Mouse (Mus musculus) CH12.LX (cell line): ENCODE results near the gene Ror2. TPM values are rescaled to one million over a fixed set of nuclear protein-coding genes. Genes with fewer than 3 reads are reported as not detected.

ENCODE experiments used
- DNase-seq: peaks from one replicate; pipeline ENCODE4 v3.0.0-alpha.2; 2013; ENCODE audit errors: extremely low read depth
- H3K27ac ChIP-seq: 2 replicates; pipeline ENCODE4 v1.5.1; 2012; ENCODE audit warnings: low read depth, mild to moderate bottlenecking, control low read depth, moderate library complexity; ENCODE audit not compliant: insufficient read depth
- H3K27me3 ChIP-seq: replicated peaks from 2 replicates; pipeline ENCODE3; 2012; ENCODE audit warnings: inconsistent platforms
- H3K36me3 ChIP-seq, 2 experiments: replicated peaks in 1 of 2; 2 replicates each; pipeline versions ENCODE3 to v1.6.1; 2012; ENCODE audit warnings: inconsistent platforms in 1 of 2, low read length in 1 of 2, mild to moderate bottlenecking in 1 of 2, mixed read lengths in 1 of 2, moderate library complexity in 1 of 2; ENCODE audit not compliant: control insufficient read depth in 1 of 2, insufficient read depth in 1 of 2
- H3K4me1 ChIP-seq, 2 experiments: 2 replicates each; pipeline ENCODE4 v1.6.1; 2012; ENCODE audit warnings: inconsistent platforms in 1 of 2, moderate library complexity in 1 of 2; ENCODE audit not compliant: insufficient read depth in 2 of 2, control insufficient read depth in 1 of 2
- H3K4me2 ChIP-seq: 2 replicates; pipeline ENCODE4 v1.6.1; 2012; ENCODE audit warnings: low read depth, mild to moderate bottlenecking, control low read depth; ENCODE audit not compliant: poor library complexity, insufficient read depth, severe bottlenecking
- H3K4me3 ChIP-seq, 3 experiments: fragments of 150-350 bp in 1 of 3; sonication (generic) in 1 of 3; replicated peaks in 1 of 3; 2 replicates each; pipeline versions ENCODE3 to v1.5.1; 2011 to 2012; ENCODE audit warnings: low read depth in 2 of 3, low read length in 2 of 3, mild to moderate bottlenecking in 2 of 3, moderate library complexity in 2 of 3, control low read depth in 1 of 3, improper control_type of control experiment in 1 of 3, inconsistent platforms in 1 of 3, mixed read lengths in 1 of 3; ENCODE audit not compliant: poor library complexity in 1 of 3
- H3K79me2 ChIP-seq: replicated peaks from 2 replicates; pipeline ENCODE4 v1.6.1; 2012; ENCODE audit warnings: mild to moderate bottlenecking, moderate library complexity; ENCODE audit not compliant: control insufficient read depth, poor library complexity, insufficient read depth, severe bottlenecking; ENCODE audit errors: extremely low read depth
- H3K9ac ChIP-seq: 2 replicates; pipeline ENCODE4 v1.6.1; 2012; ENCODE audit warnings: low read depth, mild to moderate bottlenecking, control low read depth, moderate library complexity; ENCODE audit not compliant: insufficient read depth
- H3K9me3 ChIP-seq: replicated peaks from 2 replicates; pipeline ENCODE3; 2012; ENCODE audit warnings: low read length, inconsistent platforms, mixed read lengths
- CHD2 ChIP-seq: IDR thresholded peaks from 2 replicates; pipeline ENCODE4 v1.6.1; 2011; ENCODE audit warnings: low read length, improper control_type of control experiment
- E2F4 ChIP-seq: IDR thresholded peaks from 2 replicates; pipeline ENCODE4 v1.6.1; 2011; ENCODE audit warnings: low read depth, low read length, improper control_type of control experiment; ENCODE audit not compliant: insufficient replicate concordance
- EP300 ChIP-seq: IDR thresholded peaks from 2 replicates; pipeline ENCODE4 v1.6.1; 2011; ENCODE audit warnings: low read length, improper control_type of control experiment
- ETS1 ChIP-seq: conservative IDR thresholded peaks from 2 replicates; pipeline ENCODE4 v1.6.1; 2012; ENCODE audit warnings: low read depth, mild to moderate bottlenecking, inconsistent platforms, low read length, improper control_type of control experiment, moderate library complexity
- GABPA ChIP-seq: IDR thresholded peaks from 2 replicates; pipeline ENCODE4 v1.6.1; 2012; ENCODE audit warnings: low read depth, low read length, improper control_type of control experiment, inconsistent platforms; ENCODE audit not compliant: insufficient replicate concordance
- KAT2A ChIP-seq: IDR thresholded peaks from 2 replicates; pipeline ENCODE4 v1.6.1; 2012; ENCODE audit warnings: low read length, improper control_type of control experiment, inconsistent platforms; ENCODE audit not compliant: insufficient replicate concordance
- MAZ ChIP-seq: IDR thresholded peaks from 2 replicates; pipeline ENCODE4 v1.6.1; 2012; ENCODE audit warnings: low read depth, mild to moderate bottlenecking, inconsistent platforms, low read length, improper control_type of control experiment, moderate library complexity
- NELFE ChIP-seq: IDR thresholded peaks from 2 replicates; pipeline ENCODE4 v1.6.1; 2011; ENCODE audit warnings: low read depth, low read length, improper control_type of control experiment
- NRF1 ChIP-seq: IDR thresholded peaks from 2 replicates; pipeline ENCODE4 v1.6.1; 2014; ENCODE audit warnings: low read depth, mild to moderate bottlenecking, inconsistent platforms, low read length, improper control_type of control experiment, moderate library complexity
- RAD21 ChIP-seq: IDR thresholded peaks from 2 replicates; pipeline ENCODE4 v1.6.1; 2011; ENCODE audit warnings: low read depth, mild to moderate bottlenecking, low read length, improper control_type of control experiment, moderate library complexity
- RCOR1 ChIP-seq: conservative IDR thresholded peaks from 2 replicates; pipeline ENCODE4 v1.6.1; 2012; ENCODE audit warnings: low read depth, mild to moderate bottlenecking, inconsistent platforms, low read length, improper control_type of control experiment
- SMC3 ChIP-seq: IDR thresholded peaks from 2 replicates; pipeline ENCODE4 v1.6.1; 2011; ENCODE audit warnings: low read depth, low read length, improper control_type of control experiment
- TCF12 ChIP-seq: IDR thresholded peaks from 2 replicates; pipeline ENCODE4 v1.6.1; 2014; ENCODE audit warnings: low read depth, mild to moderate bottlenecking, inconsistent platforms, low read length, improper control_type of control experiment
- USF1 ChIP-seq: IDR thresholded peaks from 2 replicates; pipeline ENCODE4 v1.6.1; 2014; ENCODE audit warnings: low read depth, mild to moderate bottlenecking, inconsistent platforms, low read length, improper control_type of control experiment
- ZC3H11A ChIP-seq: IDR thresholded peaks from 2 replicates; pipeline ENCODE4 v1.6.1; 2012; ENCODE audit warnings: low read depth, mild to moderate bottlenecking, inconsistent platforms, low read length, improper control_type of control experiment
- ZKSCAN1 ChIP-seq: IDR thresholded peaks from 2 replicates; pipeline ENCODE4 v1.6.1; 2012; ENCODE audit warnings: low read depth, inconsistent platforms, low read length, improper control_type of control experiment, borderline replicate concordance
- ZMIZ1 ChIP-seq: IDR thresholded peaks from 2 replicates; pipeline ENCODE4 v1.6.1; 2012; ENCODE audit warnings: low read depth, mild to moderate bottlenecking, inconsistent platforms, low read length, improper control_type of control experiment
- dilution Hi-C: fragments of 300-500 bp; cut with MboI; formaldehyde crosslinking; loops from 2 replicates; pipeline ENCODE4 v1.14.3; 2020; ENCODE audit warnings: low sequenced_read_pairs; ENCODE audit not compliant: extremely low pct_unique_long_range_greater_than_20kb, extremely low pct_ligation_motif_present
- in situ Hi-C: fragments of 300-500 bp; cut with MboI; formaldehyde crosslinking; loops from 3 replicates; pipeline ENCODE4 v1.14.3; 2019; ENCODE audit warnings: low sequenced_read_pairs, low pct_ligation_motif_present, low pct_unique_long_range_greater_than_20kb, mixed read lengths
- polyA plus RNA-seq: library from polyadenylated mRNA; unstranded; fragments of >175 nt; gene quantifications from 2 replicates; pipeline ENCODE4 v1.2.1, GENCODE M21; 2012; ENCODE audit warnings: low read depth; ENCODE audit not compliant: insufficient read length
- total RNA-seq, 2 experiments: library from RNA; depleted of rRNA; stranded (reverse); fragments of 300-350 nt in 1 of 2; fragments of >200 nt in 1 of 2; gene quantifications; 2 replicates each; pipeline ENCODE4 v1.2.3; 2012 to 2014

The Ror2 gene
- total and polyA plus RNA-seq, 3 experiments, result 0.13 to 0.63 (median 0.16) TPM

GRCm38 (mm10) chr13:53159501-53159900 is 126.4 kb downstream of the Ror2 start:
- no peaks in the 10 kb centered on the region for H3K4me1 ChIP-seq
- no peak overlapping the region for H3K4me3 ChIP-seq
- in situ Hi-C loops (no loop called here), dilution Hi-C loops (no loop called here)
- H3K4me2 ChIP-seq, result no peak overlapping the region
- H3K36me3 ChIP-seq, result no peaks in the 10 kb centered on the region
- no peak overlapping the region for H3K9ac ChIP-seq
- no peaks in the 10 kb centered on the region for H3K79me2 ChIP-seq
- no peaks in the 10 kb centered on the region for H3K9me3 ChIP-seq
- DNase-seq, result no peak
- TF ChIP-seq SMC3, result no peak
- no peak for TF ChIP-seq TCF12
- TF ChIP-seq RCOR1, result no peak
- no peak for TF ChIP-seq RAD21
- TF ChIP-seq ZMIZ1, result no peak
- no peak overlapping the region for H3K27ac ChIP-seq
- H3K27me3 ChIP-seq, result peaks cover 5% of the 10 kb centered on the region

- TF ChIP-seq KAT2A (no peak), MAZ (no peak), NELFE (no peak), ZKSCAN1 (no peak)
- no peak overlapping the region for H3K27ac ChIP-seq
- H3K4me2 ChIP-seq, result no peak overlapping the region
- H3K9me3 ChIP-seq, result no peaks in the 10 kb centered on the region
- peaks cover 8% of the 10 kb centered on the region for H3K27me3 ChIP-seq
- H3K36me3 ChIP-seq, result no peaks in the 10 kb centered on the region
- in situ Hi-C loops, result no loop called here
- H3K4me3 ChIP-seq, result no peak overlapping the region
- no peaks in the 10 kb centered on the region for H3K79me2 ChIP-seq
- dilution Hi-C loops, result no loop called here
- H3K9ac ChIP-seq, result no peak overlapping the region
- no peak for DNase-seq
- H3K4me1 ChIP-seq, result no peaks in the 10 kb centered on the region
These were observed 127.4 kb downstream of the Ror2 start for GRCm38 (mm10) chr13:53158405-53159005.

GRCm38 (mm10) chr13:53156911-53157310 is 129.0 kb downstream of the Ror2 start:
- Histone ChIP-seq H3K79me2 (no peaks in the 10 kb centered on the region), H3K4me2 (no peak overlapping the region), H3K27me3 (peaks cover 8% of the 10 kb centered on the region), H3K4me1 (no peaks in the 10 kb centered on the region), H3K9ac (no peak overlapping the region), H3K9me3 (no peaks in the 10 kb centered on the region), H3K4me3 (no peak overlapping the region)
- DNase-seq, result no peak
- in situ Hi-C loops (no loop called here), dilution Hi-C loops (no loop called here)
- TF ChIP-seq NELFE, result no peak
- TF ChIP-seq GABPA, result no peak
- no peak for TF ChIP-seq EP300
- no peak for TF ChIP-seq KAT2A
- no peak for TF ChIP-seq SMC3
- TF ChIP-seq CHD2, result no peak
- no peak for TF ChIP-seq NRF1
- no peak for TF ChIP-seq ZC3H11A
- TF ChIP-seq E2F4, result no peak
- no peak for TF ChIP-seq ETS1
- no peak for TF ChIP-seq USF1
- no peak for TF ChIP-seq RCOR1
- TF ChIP-seq, all 38 proteins: peak for 0
- no peak overlapping the region for H3K27ac ChIP-seq
- no peaks in the 10 kb centered on the region for H3K36me3 ChIP-seq
